Mouse (Mus musculus) bone marrow, adult 2 months (tissue): Measurements from ENCODE around the gene Tmem210.

Experiments
- CTCF ChIP-seq: fragments of 200-500 bp; IDR thresholded peaks from 2 replicates; pipeline ENCODE4 v1.5.1; 2011; ENCODE audit warnings: low read length, control low read depth; ENCODE audit not compliant: control insufficient read depth, insufficient read depth
- POLR2A ChIP-seq: fragments of 200-500 bp; IDR thresholded peaks from 2 replicates; pipeline ENCODE4 v1.6.1; 2011; ENCODE audit warnings: low read depth, mild to moderate bottlenecking, control low read depth, low read length, borderline replicate concordance; ENCODE audit not compliant: control insufficient read depth

DNA sequence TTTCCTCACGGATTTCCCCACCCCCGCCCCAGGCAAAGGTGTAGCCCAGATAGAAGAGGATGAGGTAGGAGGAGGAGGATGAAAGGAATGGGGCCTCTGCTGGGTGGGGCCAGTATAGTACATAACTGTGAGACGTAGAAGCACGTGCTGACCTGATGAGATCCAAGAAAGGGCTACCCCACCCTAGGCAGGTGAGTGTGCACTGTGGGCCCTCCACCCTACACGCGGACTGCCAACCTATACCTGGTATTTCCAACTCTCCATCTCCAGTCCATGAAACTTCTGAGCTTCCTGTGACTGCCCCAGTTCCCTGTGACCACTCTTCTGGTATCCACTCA lies 46.5 kb upstream of the Tmem210 start:
- TF ChIP-seq CTCF: no peak
- no peak for TF ChIP-seq POLR2A
